Comparison of ENCODE assay signal across 30 mouse cellular contexts in the genomic region with DNA sequence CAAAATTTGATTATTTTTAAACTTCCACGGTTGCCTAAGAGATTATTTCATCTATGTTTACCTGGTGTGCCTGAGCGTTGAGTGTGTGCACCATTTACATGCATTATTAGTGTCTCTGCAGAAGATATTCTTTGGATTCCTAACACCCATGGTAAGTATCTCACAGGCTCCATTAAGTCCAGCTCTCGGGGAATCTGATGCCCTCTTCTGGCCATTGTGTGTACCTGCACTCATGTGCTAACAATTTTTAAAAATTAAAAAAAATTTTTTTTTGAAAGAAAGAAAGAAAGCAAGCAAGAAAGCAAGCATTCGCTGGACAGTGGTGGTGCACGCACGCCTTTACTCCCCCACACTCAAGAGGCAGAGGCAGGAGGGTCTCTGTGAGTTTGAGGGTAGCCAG. TPM values are rescaled to one million over a fixed set of nuclear protein-coding genes. Genes with fewer than 3 reads are reported as not detected.
DNase-seq lines count a peak whose midpoint lies in the region; ATAC-seq and TF ChIP-seq lines count a peak whose summit lies in the region.
"Had no signal": no experiment of that assay in that cellular context is flagged by ENCODE, and none has a peak within 500 bp of the region (broad histone marks: within the 10 kb centered on the region; RNA-seq: fewer than 3 reads in every experiment).

No protein-coding gene starts in this region.

- no peak overlapping the region for H3K4me2 ChIP-seq in liver, embryonic 14.5 days (ENCODE audit: low read depth)
- H3K4me2 ChIP-seq in liver, embryonic 12.5 days: no peak overlapping the region
- no peak overlapping the region for H3K4me2 ChIP-seq in stomach, postnatal 0 days (replicated peaks; ENCODE audit: low read depth)
- H3K4me2 ChIP-seq in forebrain, embryonic 15.5 days (replicated peaks): no peak overlapping the region
- H3K4me2 ChIP-seq: embryonic facial prominence, embryonic 15.5 days; heart, embryonic 11.5 days; limb, embryonic 13.5 days; liver, embryonic 15.5 days; midbrain, embryonic 11.5 days had no signal

- H3K36me3 ChIP-seq in liver, embryonic 14.5 days (replicated peaks; ENCODE audit: control insufficient read depth, insufficient read depth, low read depth): no peaks in the 10 kb centered on the region
- H3K36me3 ChIP-seq in liver, embryonic 12.5 days: no peaks in the 10 kb centered on the region
- no peaks in the 10 kb centered on the region for H3K36me3 ChIP-seq in E14TG2a.4 (ENCODE audit: insufficient read depth, low read length)
- no peaks in the 10 kb centered on the region for H3K36me3 ChIP-seq in stomach, postnatal 0 days (ENCODE audit: control insufficient read depth, insufficient read depth, low read length)
- H3K36me3 ChIP-seq in forebrain, embryonic 15.5 days: no peaks in the 10 kb centered on the region
- H3K36me3 ChIP-seq: embryonic facial prominence, embryonic 15.5 days; hindbrain, embryonic 10.5 days; limb, embryonic 13.5 days; liver, embryonic 15.5 days had no signal

- peak; percentile 13; the same call in 1 of the 2 replicates for TF ChIP-seq CTCF in gastrocnemius, adult 2 months (IDR thresholded peaks at IDR 0.05)
- TF ChIP-seq CTCF in liver, embryonic 14.5 days (IDR thresholded peaks at IDR 0.05; ENCODE audit: low read depth): peak; percentile 29; the same call in 1 of the 2 replicates
- peak; percentile 51 for TF ChIP-seq CTCF in E14TG2a.4 (conservative IDR thresholded peaks at IDR 0.05; ENCODE audit: low read length)
- TF ChIP-seq CTCF in stomach, postnatal 0 days (IDR thresholded peaks at IDR 0.05; ENCODE audit: low read depth): peak; percentile 34

- no peak for DNase-seq in gastrocnemius, adult 2 months
- no peak for DNase-seq in gastrocnemius, postnatal 25 days
- DNase-seq in liver, embryonic 14.5 days (ENCODE audit: low read depth in 3 of 3, low spot score in 3 of 3): no peak
- DNase-seq in stomach, postnatal 0 days (ENCODE audit: low spot score): no peak
- DNase-seq: adrenal gland, postnatal 25 days; gastrocnemius, postnatal 10 days; heart, adult 11 months; kidney, adult 8-10 months; kidney, postnatal 14 days; layer of hippocampus, postnatal 36 days; lung, postnatal 10 days; right cerebral cortex, postnatal 14 days; thymus, postnatal 25 days had no signal

- no peak overlapping the region for H3K27ac ChIP-seq in gastrocnemius, adult 2 months
- no peak overlapping the region for H3K27ac ChIP-seq in liver, embryonic 14.5 days
- no peak overlapping the region for H3K27ac ChIP-seq in liver, embryonic 12.5 days
- H3K27ac ChIP-seq in stomach, postnatal 0 days (replicated peaks): no peak overlapping the region
- H3K27ac ChIP-seq in forebrain, embryonic 15.5 days (replicated peaks): no peak overlapping the region
- H3K27ac ChIP-seq: embryonic facial prominence, embryonic 15.5 days; hindbrain, embryonic 10.5 days; limb, embryonic 13.5 days; liver, embryonic 15.5 days had no signal

- H3K9me3 ChIP-seq in liver, embryonic 14.5 days (ENCODE audit: control insufficient read depth, low read length): no peaks in the 10 kb centered on the region
- H3K9me3 ChIP-seq in liver, embryonic 12.5 days (replicated peaks): no peaks in the 10 kb centered on the region; the same call in 1 of the 2 replicates
- H3K9me3 ChIP-seq in E14TG2a.4 (ENCODE audit: low read length): no peaks in the 10 kb centered on the region
- H3K9me3 ChIP-seq in stomach, postnatal 0 days (ENCODE audit: control insufficient read depth, low read length): no peaks in the 10 kb centered on the region
- no peaks in the 10 kb centered on the region for H3K9me3 ChIP-seq in forebrain, embryonic 15.5 days
- H3K9me3 ChIP-seq: embryonic facial prominence, embryonic 15.5 days; hindbrain, embryonic 10.5 days; liver, embryonic 15.5 days had no signal

- no peak for ATAC-seq in liver, embryonic 14.5 days (ENCODE audit: insufficient read depth)
- ATAC-seq in liver, embryonic 12.5 days: no peak
- ATAC-seq in stomach, postnatal 0 days (ENCODE audit: low FRiP score, low TSS enrichment): no peak
- no peak for ATAC-seq in forebrain, embryonic 15.5 days (replicated peaks)
- ATAC-seq: forebrain, embryonic 14.5 days had no signal

- WGBS in liver, embryonic 14.5 days (ENCODE audit: insufficient replicate concordance): 66% methylated on average over 6 of the region's 6 CpGs
- 57% methylated on average over 6 of the region's 6 CpGs for WGBS in liver, embryonic 12.5 days (ENCODE audit: insufficient replicate concordance)
- WGBS in stomach, postnatal 0 days: 78% methylated on average over 6 of the region's 6 CpGs
- 81% methylated on average over 6 of the region's 6 CpGs for WGBS in forebrain, embryonic 15.5 days

- H3K27me3 ChIP-seq in liver, embryonic 14.5 days (ENCODE audit: control insufficient read depth, insufficient read depth, low read length): peaks cover 6% of the 10 kb centered on the region; the same call in 1 of the 2 replicates
- peaks cover 36% of the 10 kb centered on the region for H3K27me3 ChIP-seq in liver, embryonic 12.5 days (replicated peaks)
- peaks cover 41% of the 10 kb centered on the region for H3K27me3 ChIP-seq in E14TG2a.4 (ENCODE audit: insufficient read depth, low read length)
- no peaks in the 10 kb centered on the region for H3K27me3 ChIP-seq in stomach, postnatal 0 days (ENCODE audit: control insufficient read depth, insufficient read depth, low read length)
- H3K27me3 ChIP-seq in forebrain, embryonic 15.5 days: peaks cover 22% of the 10 kb centered on the region

- intact Hi-C loops in gastrocnemius, adult 2 months (cut with DNase I): no loop called here

- TF ChIP-seq EP300 in liver, embryonic 14.5 days (IDR thresholded peaks at IDR 0.05; ENCODE audit: low read depth): no peak
- no peak for TF ChIP-seq EP300 in stomach, postnatal 0 days (optimal IDR thresholded peaks at IDR 0.05)

- H3K4me3 ChIP-seq in gastrocnemius, adult 2 months: no peak overlapping the region
- H3K4me3 ChIP-seq in liver, embryonic 14.5 days (ENCODE audit: insufficient read depth in 1 of 2, low read depth in 2 of 2, low read length in 2 of 2): no peak overlapping the region
- no peak overlapping the region for H3K4me3 ChIP-seq in liver, embryonic 12.5 days
- H3K4me3 ChIP-seq in E14TG2a.4 (replicated peaks; ENCODE audit: low read length): no peak overlapping the region
- H3K4me3 ChIP-seq in stomach, postnatal 0 days (ENCODE audit: low read depth, low read length): no peak overlapping the region
- no peak overlapping the region for H3K4me3 ChIP-seq in forebrain, embryonic 15.5 days
- H3K4me3 ChIP-seq: embryonic facial prominence, embryonic 15.5 days; hindbrain, embryonic 10.5 days; limb, embryonic 13.5 days; liver, embryonic 15.5 days had no signal

- H3K4me1 ChIP-seq in liver, embryonic 14.5 days (replicated peaks; ENCODE audit: control insufficient read depth in 2 of 2, insufficient read depth in 2 of 2, low read length in 1 of 2): peaks cover 13 to 23% of the 10 kb centered on the region in 2 experiments
- peaks cover 38% of the 10 kb centered on the region for H3K4me1 ChIP-seq in liver, embryonic 12.5 days
- peaks cover 44% of the 10 kb centered on the region for H3K4me1 ChIP-seq in E14TG2a.4 (replicated peaks; ENCODE audit: low read depth, low read length)
- no peaks in the 10 kb centered on the region; the same call in 1 of the 2 replicates for H3K4me1 ChIP-seq in stomach, postnatal 0 days (replicated peaks; ENCODE audit: control insufficient read depth, insufficient read depth)
- 0 out of 2 replicates have a peak, but pooled peaks cover 4% of the 10 kb centered on the region for H3K4me1 ChIP-seq in forebrain, embryonic 15.5 days

- H3K9ac ChIP-seq in liver, embryonic 14.5 days (replicated peaks): no peak overlapping the region
- no peak overlapping the region for H3K9ac ChIP-seq in liver, embryonic 12.5 days
- no peak overlapping the region for H3K9ac ChIP-seq in stomach, postnatal 0 days (ENCODE audit: low read length)
- H3K9ac ChIP-seq in forebrain, embryonic 15.5 days (replicated peaks): no peak overlapping the region
- H3K9ac ChIP-seq: embryonic facial prominence, embryonic 15.5 days; limb, embryonic 13.5 days; liver, embryonic 15.5 days had no signal

RNA-seq across cellular contexts. Expression of gene Ccdc155, which starts 3.6 kb away (rescaled TPM):
- not detected for total RNA-seq in gastrocnemius, adult 2 months (2021)
- total RNA-seq in gastrocnemius, postnatal 25 days (2021): under 1 TPM; 0.19 to 0.23 TPM
- polyA plus RNA-seq in liver, embryonic 14.5 days (2012; rRNA removed): 0.02 and 0.08 TPM in 2 replicates
- polyA plus RNA-seq in liver, embryonic 14.5 days (2014; fragmentation: Nextera tagmentation; extraction: Ambion mirVana): not detected in 2 replicates
- 0.07 and 0.13 TPM in 2 replicates for polyA plus RNA-seq in liver, embryonic 12.5 days (2016; fragmentation: Nextera tagmentation; extraction: Ambion mirVana)
- polyA plus RNA-seq in stomach, postnatal 0 days (2015; fragmentation: Nextera tagmentation; extraction: Ambion mirVana): 0.07 and 0.13 TPM in 2 replicates
- 0.74 and 0.75 TPM in 2 replicates for polyA plus RNA-seq in forebrain, embryonic 15.5 days (2015; fragmentation: Nextera tagmentation; extraction: Ambion mirVana)
- total RNA-seq: megakaryocyte progenitor cell, adult 5-6 weeks; monocyte, adult 5-6 weeks had no signal

RNA-seq across cellular contexts. Expression of gene Dkkl1, which starts 3.7 kb away (rescaled TPM):
- total RNA-seq in gastrocnemius, adult 2 months (2021): not detected
- not detected for total RNA-seq in gastrocnemius, postnatal 25 days (2021)
- polyA plus RNA-seq in liver, embryonic 14.5 days (2012; rRNA removed): 1.1 and 1.5 TPM in 2 replicates
- polyA plus RNA-seq in liver, embryonic 14.5 days (2014; fragmentation: Nextera tagmentation; extraction: Ambion mirVana): 2.1 and 2.6 TPM in 2 replicates
- 1.9 and 3.0 TPM in 2 replicates for polyA plus RNA-seq in liver, embryonic 12.5 days (2016; fragmentation: Nextera tagmentation; extraction: Ambion mirVana)
- 48.4 TPM in 2 replicates for polyA plus RNA-seq in stomach, postnatal 0 days (2015; fragmentation: Nextera tagmentation; extraction: Ambion mirVana)
- 1.4 and 2.0 TPM in 2 replicates for polyA plus RNA-seq in forebrain, embryonic 15.5 days (2015; fragmentation: Nextera tagmentation; extraction: Ambion mirVana)
- total RNA-seq: adrenal gland, postnatal 25 days; gastrocnemius, postnatal 10 days had no signal
- polyA plus RNA-seq: heart, postnatal 0 days had no signal

RNA-seq across cellular contexts. Expression of gene Tead2, which starts 7.3 kb away (rescaled TPM):
- total RNA-seq in gastrocnemius, adult 2 months (2021): 1 to 10 TPM; 2.6 to 4.1 TPM
- total RNA-seq in gastrocnemius, postnatal 25 days (2021): 1 to 10 TPM; 2.5 to 2.8 TPM
- polyA plus RNA-seq in liver, embryonic 14.5 days (2012; rRNA removed): 7.9 and 10.0 TPM in 2 replicates
- 4.1 and 4.5 TPM in 2 replicates for polyA plus RNA-seq in liver, embryonic 14.5 days (2014; fragmentation: Nextera tagmentation; extraction: Ambion mirVana)
- 23.6 and 28.2 TPM in 2 replicates for polyA plus RNA-seq in liver, embryonic 12.5 days (2016; fragmentation: Nextera tagmentation; extraction: Ambion mirVana)
- polyA plus RNA-seq in stomach, postnatal 0 days (2015; fragmentation: Nextera tagmentation; extraction: Ambion mirVana): 26.8 and 29.5 TPM in 2 replicates
- polyA plus RNA-seq in forebrain, embryonic 15.5 days (2015; fragmentation: Nextera tagmentation; extraction: Ambion mirVana): 92.8 and 106 TPM in 2 replicates
- total RNA-seq: megakaryocyte progenitor cell, adult 5-6 weeks had no signal

RNA-seq across cellular contexts. Expression of gene Pth2, which starts 27.5 kb away (rescaled TPM):
- not detected for total RNA-seq in gastrocnemius, adult 2 months (2021)
- total RNA-seq in gastrocnemius, postnatal 25 days (2021): not detected
- not detected in 2 replicates for polyA plus RNA-seq in liver, embryonic 14.5 days (2012; rRNA removed)
- polyA plus RNA-seq in liver, embryonic 14.5 days (2014; fragmentation: Nextera tagmentation; extraction: Ambion mirVana): not detected in 2 replicates
- polyA plus RNA-seq in liver, embryonic 12.5 days (2016; fragmentation: Nextera tagmentation; extraction: Ambion mirVana): not detected in 2 replicates
- not detected in 2 replicates for polyA plus RNA-seq in stomach, postnatal 0 days (2015; fragmentation: Nextera tagmentation; extraction: Ambion mirVana)
- not detected in 2 replicates for polyA plus RNA-seq in forebrain, embryonic 15.5 days (2015; fragmentation: Nextera tagmentation; extraction: Ambion mirVana)
- total RNA-seq: adrenal gland, postnatal 25 days; common myeloid progenitor, adult 5-6 weeks; gastrocnemius, postnatal 10 days; layer of hippocampus, adult 8-10 months; layer of hippocampus, postnatal 36 days; left cerebral cortex, postnatal 25 days; megakaryocyte progenitor cell, adult 5-6 weeks; monocyte, adult 5-6 weeks had no signal
- polyA plus RNA-seq: embryonic facial prominence, embryonic 15.5 days; forebrain, embryonic 14.5 days; heart, embryonic 11.5 days; heart, postnatal 0 days; hindbrain, embryonic 10.5 days; limb, embryonic 13.5 days; liver, embryonic 15.5 days; neural tube, embryonic 11.5 days had no signal

RNA-seq across cellular contexts. Expression of gene Gfy, which starts 28.9 kb away (rescaled TPM):
- not detected for total RNA-seq in gastrocnemius, adult 2 months (2021)
- not detected for total RNA-seq in gastrocnemius, postnatal 25 days (2021)
- polyA plus RNA-seq in liver, embryonic 14.5 days (2012; rRNA removed): 0.02 TPM in 1 of 2 replicates, not detected in the other
- not detected in 2 replicates for polyA plus RNA-seq in liver, embryonic 14.5 days (2014; fragmentation: Nextera tagmentation; extraction: Ambion mirVana)
- polyA plus RNA-seq in liver, embryonic 12.5 days (2016; fragmentation: Nextera tagmentation; extraction: Ambion mirVana): not detected in 2 replicates
- polyA plus RNA-seq in stomach, postnatal 0 days (2015; fragmentation: Nextera tagmentation; extraction: Ambion mirVana): not detected in 2 replicates
- polyA plus RNA-seq in forebrain, embryonic 15.5 days (2015; fragmentation: Nextera tagmentation; extraction: Ambion mirVana): not detected in 2 replicates
- total RNA-seq: adrenal gland, postnatal 25 days; common myeloid progenitor, adult 5-6 weeks; megakaryocyte progenitor cell, adult 5-6 weeks; monocyte, adult 5-6 weeks had no signal
- polyA plus RNA-seq: forebrain, embryonic 14.5 days; heart, embryonic 11.5 days; heart, postnatal 0 days; hindbrain, embryonic 10.5 days; limb, embryonic 13.5 days; liver, embryonic 15.5 days; midbrain, embryonic 11.5 days; neural tube, embryonic 11.5 days had no signal

Comparison
In these comparisons a context has a peak if more than half of its experiments do, and no peak if none do; other contexts are left out.
1. RNA of gene Dkkl1, which starts 3.7 kb away (polyA plus RNA-seq): 48.4 TPM in stomach, postnatal 0 days; 1.1 to 2.6 TPM in liver, embryonic 14.5 days, 1.9 to 3.0 TPM in liver, embryonic 12.5 days and 1.4 to 2.0 TPM in forebrain, embryonic 15.5 days; every median in the first group is over 10 times any median in the second.
2. Peak in every context shown above with its lines, with median percentiles within 50 percentile points of each other: CTCF ChIP-seq.